Mouse (Mus musculus): Measurements from ENCODE around the gene Osmr. TPM values are rescaled to one million over a fixed set of nuclear protein-coding genes. Genes with fewer than 3 reads are reported as not detected.
"Not testable (repeated sequence)": the region's sequence is repeated elsewhere in the genome, so short reads cannot be mapped to it uniquely, and the experiment has no call there.

Gene Osmr
- polyA plus RNA-seq, 1 experiment, result 0.40 TPM

DNA sequence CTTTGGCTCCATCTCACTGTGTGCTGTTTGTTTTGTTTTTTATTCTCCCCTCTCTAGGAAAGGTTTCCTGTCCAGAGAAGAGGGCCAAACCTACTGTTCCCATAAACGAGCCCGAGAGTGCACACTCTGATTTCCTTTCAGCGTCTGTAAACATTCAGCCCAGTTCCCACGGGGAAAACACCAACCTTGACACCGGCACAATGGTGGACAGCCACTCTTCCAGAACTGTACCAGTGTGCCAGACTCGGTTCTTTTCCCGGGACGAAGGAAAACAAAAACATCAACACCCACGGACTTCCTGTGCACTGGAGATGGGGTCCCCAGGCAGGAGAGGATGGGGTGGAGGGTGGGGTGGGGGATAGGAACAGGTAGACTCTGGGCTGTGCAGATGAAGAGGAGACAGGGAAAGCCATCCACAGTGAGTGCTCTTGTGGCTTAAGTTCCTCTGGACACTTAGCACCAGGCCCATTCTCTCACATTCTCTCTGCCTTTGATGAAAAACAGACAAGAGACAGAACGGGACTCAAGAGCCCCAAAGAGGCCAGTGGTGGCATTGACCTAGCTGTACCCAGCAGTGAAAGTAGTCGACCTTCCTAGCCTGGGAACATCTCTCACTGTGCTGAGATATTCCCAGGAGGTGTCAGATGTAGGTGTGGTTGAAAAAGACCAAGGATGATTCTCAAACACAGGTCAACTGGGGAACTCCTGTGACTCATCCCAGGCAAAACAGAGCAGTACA, 3.0 kb downstream of the Osmr start:
- TF ChIP-seq CTCF (IDR thresholded peaks at IDR 0.05; ENCODE audit: low read depth, low read length), result no peak
- no peak for TF ChIP-seq POLR2A (IDR thresholded peaks at IDR 0.05; ENCODE audit: borderline replicate concordance, low read depth, low read length)
- H3K27ac ChIP-seq (ENCODE audit: insufficient read depth, low read depth, low read length), result no peak overlapping the region
- no peak overlapping the region for H3K4me3 ChIP-seq (ENCODE audit: insufficient read depth, low read length)
- H3K4me1 ChIP-seq (ENCODE audit: control insufficient read depth, insufficient read depth, low read length), result no peaks in the 10 kb centered on the region

DNA sequence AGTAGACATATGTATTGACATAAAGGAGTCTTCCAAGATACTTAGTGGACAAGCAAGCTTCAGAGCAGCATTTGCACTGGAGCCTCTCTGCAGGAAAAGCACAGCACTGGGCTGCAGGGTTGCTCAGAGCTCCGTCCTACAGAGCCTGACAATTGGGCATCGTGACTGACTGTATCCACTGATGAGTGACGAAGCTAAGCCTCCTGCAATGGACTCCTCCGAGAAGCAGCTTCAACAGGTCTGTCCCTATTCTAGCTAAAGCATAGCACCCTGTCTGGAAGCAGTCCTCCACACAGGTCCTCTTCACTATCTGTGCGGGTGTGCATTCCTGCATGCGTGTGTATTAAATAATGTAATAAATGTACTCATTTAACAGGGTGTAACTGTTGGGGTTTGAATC, 7.9 kb downstream of the Osmr start:
- Histone ChIP-seq H3K4me3 (ENCODE audit: insufficient read depth, low read length) (no peak overlapping the region), H3K27ac (ENCODE audit: insufficient read depth, low read depth, low read length) (no peak overlapping the region), H3K4me1 (ENCODE audit: control insufficient read depth, insufficient read depth, low read length) (no peaks in the 10 kb centered on the region)
- no peak for TF ChIP-seq CTCF (IDR thresholded peaks at IDR 0.05; ENCODE audit: low read depth, low read length)
- no peak for TF ChIP-seq POLR2A (IDR thresholded peaks at IDR 0.05; ENCODE audit: borderline replicate concordance, low read depth, low read length)

DNA sequence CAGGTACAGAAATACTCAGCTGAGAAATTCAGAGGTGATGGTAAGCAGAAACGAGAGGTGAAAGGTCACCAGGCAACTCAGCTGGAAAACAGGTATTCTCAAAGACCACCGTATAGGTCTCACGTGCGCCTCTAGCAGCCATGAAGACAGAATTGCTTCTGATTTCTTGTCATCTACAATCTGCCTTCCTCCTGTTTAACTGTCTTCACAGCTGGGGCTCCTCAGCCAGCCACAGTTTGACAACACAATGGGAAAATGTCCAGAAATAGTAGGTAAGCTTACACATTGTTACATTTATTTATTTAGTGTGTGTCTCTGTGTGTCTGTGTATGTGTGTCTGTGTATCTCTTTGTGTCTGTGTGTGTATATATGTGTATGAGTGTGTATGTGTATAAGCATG, 12.6 kb downstream of the Osmr start:
- Histone ChIP-seq H3K27ac (ENCODE audit: insufficient read depth, low read depth, low read length) (no peak overlapping the region), H3K4me3 (ENCODE audit: insufficient read depth, low read length) (no peak overlapping the region), H3K4me1 (ENCODE audit: control insufficient read depth, insufficient read depth, low read length) (no peaks in the 10 kb centered on the region)
- no peak for TF ChIP-seq CTCF (IDR thresholded peaks at IDR 0.05; ENCODE audit: low read depth, low read length)
- TF ChIP-seq POLR2A (IDR thresholded peaks at IDR 0.05; ENCODE audit: borderline replicate concordance, low read depth, low read length), result no peak

DNA sequence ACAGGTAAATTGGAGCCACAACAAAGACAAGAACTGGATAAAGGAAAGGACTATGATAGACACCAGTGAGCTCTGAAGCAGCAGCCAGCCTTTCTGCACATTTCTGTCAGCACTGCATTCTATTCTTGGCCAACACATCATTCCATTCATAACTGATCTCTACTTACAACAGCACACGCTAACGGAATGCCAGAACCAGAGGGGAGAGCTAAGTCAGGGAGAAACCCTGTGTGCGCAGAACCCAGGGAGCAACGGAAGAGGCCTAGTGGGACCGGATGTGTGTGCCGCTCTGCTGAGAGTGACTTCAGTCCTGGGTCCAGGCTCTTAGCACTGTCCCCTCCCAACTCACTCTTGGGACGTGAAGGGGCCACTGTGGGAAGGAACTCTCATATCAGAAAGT, 13.2 kb downstream of the Osmr start:
- Histone ChIP-seq H3K4me3 (ENCODE audit: insufficient read depth, low read length) (no peak overlapping the region), H3K4me1 (ENCODE audit: control insufficient read depth, insufficient read depth, low read length) (no peaks in the 10 kb centered on the region), H3K27ac (ENCODE audit: insufficient read depth, low read depth, low read length) (no peak overlapping the region)
- TF ChIP-seq POLR2A (IDR thresholded peaks at IDR 0.05; ENCODE audit: borderline replicate concordance, low read depth, low read length) (no peak), CTCF (IDR thresholded peaks at IDR 0.05; ENCODE audit: low read depth, low read length) (no peak)

DNA sequence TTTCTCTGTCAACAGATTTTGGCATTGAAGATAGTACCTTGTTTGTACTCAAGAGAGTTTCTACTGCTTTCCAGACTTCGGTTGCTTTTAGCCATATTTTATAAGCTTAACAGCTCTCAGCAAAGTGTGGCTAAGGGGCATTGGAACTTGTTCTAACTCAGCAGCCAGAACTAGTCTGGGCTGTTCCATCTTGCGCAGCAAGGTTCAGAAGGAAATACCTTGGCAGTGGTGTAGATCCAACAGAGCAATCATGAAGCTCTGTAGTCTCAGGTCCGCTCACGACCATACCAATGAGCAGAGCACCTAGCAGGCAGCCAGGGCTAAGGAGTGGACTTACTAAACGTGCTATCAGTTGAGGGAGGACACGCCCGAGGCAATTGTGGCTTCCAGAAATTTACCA, 15.0 kb downstream of the Osmr start:
- Histone ChIP-seq H3K27ac (ENCODE audit: insufficient read depth, low read depth, low read length) (no peak overlapping the region), H3K4me1 (ENCODE audit: control insufficient read depth, insufficient read depth, low read length) (no peaks in the 10 kb centered on the region), H3K4me3 (ENCODE audit: insufficient read depth, low read length) (no peak overlapping the region)
- no peak for TF ChIP-seq CTCF (IDR thresholded peaks at IDR 0.05; ENCODE audit: low read depth, low read length)
- TF ChIP-seq POLR2A (IDR thresholded peaks at IDR 0.05; ENCODE audit: borderline replicate concordance, low read depth, low read length), result no peak

DNA sequence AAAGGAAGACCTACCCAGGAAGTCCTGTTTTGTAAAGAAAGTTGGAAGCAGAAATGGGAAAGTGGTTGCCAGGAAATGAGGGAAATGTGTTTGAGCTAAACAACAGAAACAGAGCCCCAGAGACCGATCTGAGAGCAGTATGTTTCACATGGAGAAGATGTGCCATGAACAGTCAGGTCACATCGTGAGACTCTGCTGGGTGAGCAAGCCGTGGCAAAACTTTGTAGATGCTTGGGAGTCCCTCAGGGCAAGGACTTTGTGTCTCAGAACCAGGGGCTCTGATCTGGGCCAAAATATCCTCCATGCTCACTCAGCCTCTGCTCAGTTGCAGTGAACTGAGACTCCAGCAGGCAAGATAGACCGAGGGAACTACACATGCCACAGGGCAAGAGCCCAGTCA, 15.9 kb downstream of the Osmr start:
- H3K27ac ChIP-seq (ENCODE audit: insufficient read depth, low read depth, low read length), result no peak overlapping the region
- no peak overlapping the region for H3K4me3 ChIP-seq (ENCODE audit: insufficient read depth, low read length)
- H3K4me1 ChIP-seq (ENCODE audit: control insufficient read depth, insufficient read depth, low read length), result no peaks in the 10 kb centered on the region
- TF ChIP-seq POLR2A (IDR thresholded peaks at IDR 0.05; ENCODE audit: borderline replicate concordance, low read depth, low read length) (no peak), CTCF (IDR thresholded peaks at IDR 0.05; ENCODE audit: low read depth, low read length) (no peak)

DNA sequence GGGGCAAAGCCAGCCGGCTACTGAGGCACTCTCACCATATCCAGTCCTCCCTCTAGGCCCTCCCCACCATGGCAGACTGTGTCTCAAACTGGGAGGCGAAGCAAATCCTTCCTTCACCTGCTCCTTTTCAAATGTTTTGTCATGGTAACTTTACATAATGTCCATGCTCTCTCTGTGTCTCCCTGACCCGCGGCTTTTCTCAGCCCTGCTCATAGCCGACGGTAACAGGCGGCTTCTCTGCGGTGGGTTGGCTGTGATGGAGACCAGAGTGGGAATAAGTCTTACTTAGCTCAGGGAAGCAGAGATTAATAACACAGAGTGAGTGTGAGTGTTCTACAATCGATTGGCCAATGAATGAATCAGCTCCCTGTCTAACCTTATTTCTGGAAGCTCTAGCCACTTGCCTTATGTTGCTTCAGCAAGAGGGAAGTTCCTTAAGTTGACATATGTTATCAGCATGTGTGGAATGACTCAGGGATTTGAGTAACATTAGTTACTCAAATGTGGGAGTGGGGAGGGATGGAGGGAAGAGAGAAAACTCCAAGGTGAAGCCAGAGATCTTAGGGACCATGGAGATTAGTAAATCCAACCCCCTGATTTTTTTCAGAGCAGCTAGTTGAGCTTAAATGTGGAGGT, 17.4 kb downstream of the Osmr start:
- no peak for TF ChIP-seq POLR2A (IDR thresholded peaks at IDR 0.05; ENCODE audit: borderline replicate concordance, low read depth, low read length)
- no peak for TF ChIP-seq CTCF (IDR thresholded peaks at IDR 0.05; ENCODE audit: low read depth, low read length)
- Histone ChIP-seq H3K27ac (ENCODE audit: insufficient read depth, low read depth, low read length) (no peak overlapping the region), H3K4me1 (ENCODE audit: control insufficient read depth, insufficient read depth, low read length) (no peaks in the 10 kb centered on the region), H3K4me3 (ENCODE audit: insufficient read depth, low read length) (no peak overlapping the region)

DNA sequence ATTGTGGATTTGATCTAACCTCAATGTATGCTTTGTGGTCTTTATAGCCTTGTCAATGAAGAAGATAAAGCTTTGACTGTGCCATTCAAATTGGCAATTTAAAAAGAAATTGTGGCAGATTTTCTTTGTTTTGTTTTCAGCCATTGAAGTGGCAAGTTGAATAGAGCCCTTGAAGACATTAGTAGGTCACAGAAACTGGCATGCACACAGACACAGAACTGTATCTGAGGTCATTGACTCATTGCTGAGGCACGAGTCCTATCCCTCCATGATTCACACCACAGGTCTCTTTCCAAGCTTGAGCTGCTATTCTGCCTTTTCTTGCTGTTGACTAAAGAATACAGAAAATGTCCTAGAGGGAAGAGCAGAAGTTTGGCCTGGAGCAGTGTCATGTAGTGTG, 24.9 kb downstream of the Osmr start:
- no peaks in the 10 kb centered on the region for H3K4me1 ChIP-seq (ENCODE audit: control insufficient read depth, insufficient read depth, low read length)
- no peak for TF ChIP-seq POLR2A (IDR thresholded peaks at IDR 0.05; ENCODE audit: borderline replicate concordance, low read depth, low read length)
- no peak for TF ChIP-seq CTCF (IDR thresholded peaks at IDR 0.05; ENCODE audit: low read depth, low read length)
- H3K4me3 ChIP-seq (ENCODE audit: insufficient read depth, low read length), result no peak overlapping the region
- H3K27ac ChIP-seq (ENCODE audit: insufficient read depth, low read depth, low read length), result no peak overlapping the region

DNA sequence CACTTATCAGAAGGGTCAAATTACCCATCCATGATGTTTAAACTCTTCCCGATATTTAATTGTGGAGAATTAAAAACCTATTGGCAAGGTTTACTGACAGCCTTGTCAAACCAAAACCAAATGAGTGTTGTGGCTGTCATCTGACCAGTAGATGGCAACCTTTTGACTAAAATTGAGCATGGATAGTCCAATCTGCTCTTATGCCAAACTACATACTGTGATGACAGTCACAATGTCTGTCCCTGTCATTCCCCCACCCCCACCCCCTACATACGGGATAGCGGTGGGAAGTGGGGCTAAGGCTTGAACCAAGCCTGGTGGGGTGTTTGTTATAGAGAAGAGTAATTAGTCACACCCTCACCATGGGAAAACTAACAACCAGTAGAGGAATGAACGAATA, 34.6 kb downstream of the Osmr start:
- TF ChIP-seq CTCF (IDR thresholded peaks at IDR 0.05; ENCODE audit: low read depth, low read length) (no peak), POLR2A (IDR thresholded peaks at IDR 0.05; ENCODE audit: borderline replicate concordance, low read depth, low read length) (no peak)
- Histone ChIP-seq H3K4me1 (ENCODE audit: control insufficient read depth, insufficient read depth, low read length) (no peaks in the 10 kb centered on the region), H3K4me3 (ENCODE audit: insufficient read depth, low read length) (no peak overlapping the region), H3K27ac (ENCODE audit: insufficient read depth, low read depth, low read length) (no peak overlapping the region)

DNA sequence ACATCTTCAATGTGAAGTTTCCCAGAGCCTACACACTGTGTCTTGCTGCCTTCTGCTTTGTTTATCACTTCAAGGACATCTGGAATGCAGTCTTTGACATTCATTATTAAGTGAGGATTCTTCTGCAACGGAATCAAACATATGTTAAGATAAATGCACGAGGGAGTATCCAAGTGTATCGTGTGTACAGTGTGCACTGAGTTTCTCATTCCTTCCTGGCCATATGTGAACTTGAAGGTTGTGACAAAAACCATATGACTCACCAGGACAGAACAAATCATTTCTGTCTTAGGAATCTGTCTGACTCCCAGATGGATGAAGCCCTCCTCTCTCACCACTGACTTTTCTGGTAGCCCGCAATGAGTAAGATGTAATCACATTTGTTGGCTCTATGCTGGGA, 59.0 kb downstream of the Osmr start:
- Histone ChIP-seq H3K4me3 (ENCODE audit: insufficient read depth, low read length) (no peak overlapping the region), H3K27ac (ENCODE audit: insufficient read depth, low read depth, low read length) (no peak overlapping the region), H3K4me1 (ENCODE audit: control insufficient read depth, insufficient read depth, low read length) (no peaks in the 10 kb centered on the region)
- TF ChIP-seq POLR2A (IDR thresholded peaks at IDR 0.05; ENCODE audit: borderline replicate concordance, low read depth, low read length) (no peak), CTCF (IDR thresholded peaks at IDR 0.05; ENCODE audit: low read depth, low read length) (no peak)

DNA sequence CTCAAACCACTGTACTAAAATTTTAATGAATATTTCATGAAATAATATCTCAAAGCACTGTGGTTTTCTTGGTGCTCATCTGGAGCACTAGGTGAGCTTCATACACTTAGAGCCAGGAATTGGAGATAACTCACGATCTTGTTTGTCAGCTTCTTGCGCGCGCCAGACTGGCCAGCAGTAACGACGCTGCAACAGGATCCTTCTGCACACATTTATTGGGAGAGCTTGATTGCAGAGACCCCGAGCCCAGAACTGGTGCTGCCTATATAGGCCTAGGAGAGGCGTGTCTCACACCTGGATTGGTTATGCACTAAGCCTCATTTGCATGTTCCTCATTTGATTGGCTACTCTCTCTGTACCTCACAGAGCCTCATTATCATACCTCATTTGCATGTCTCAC, 73.6 kb downstream of the Osmr start:
- not testable (repeated sequence) for H3K27ac ChIP-seq (ENCODE audit: insufficient read depth, low read depth, low read length); H3K4me3 ChIP-seq (ENCODE audit: insufficient read depth, low read length); H3K4me1 ChIP-seq (ENCODE audit: control insufficient read depth, insufficient read depth, low read length)

Measured in bone marrow macrophage, adult 2 months (primary cell).